Mouse (Mus musculus) adrenal gland, adult 2 months (tissue): Measurements from ENCODE around the gene Fus. TPM values are rescaled to one million over a fixed set of nuclear protein-coding genes. Genes with fewer than 3 reads are reported as not detected.

Source experiments
- polyA plus RNA-seq: library from polyadenylated mRNA; depleted of rRNA; stranded (reverse); fragments of >200 nt; gene quantifications from 2 replicates; pipeline ENCODE4 v1.2.3, GENCODE M21; 2012; rRNA removed
- total RNA-seq, 2 experiments: library from RNA; stranded (reverse); gene quantifications; 2 replicates each; pipeline ENCODE4 v1.2.3; 2021

The Fus gene
- total and polyA plus RNA-seq, 3 experiments: 139 to 229 (median 176) TPM

Other genes starting within 250 kb of the Fus start
- not detected for gene Ctf2, start 235.3 kb upstream of the Fus start, total RNA-seq
- gene Ctf2, start 235.3 kb upstream of the Fus start, polyA plus RNA-seq: not detected in 2 replicates
- gene Fbxl19, start 222.9 kb upstream of the Fus start, total RNA-seq: 10 to 100 TPM in 1 of 2 experiments, 1 to 10 TPM in 1; 9.5 to 11.6 TPM
- gene Fbxl19, start 222.9 kb upstream of the Fus start, polyA plus RNA-seq: 34.5 and 42.6 TPM in 2 replicates
- 10 to 100 TPM; 28.3 to 32.8 TPM for gene Orai3, start 197.6 kb upstream of the Fus start, total RNA-seq
- gene Orai3, start 197.6 kb upstream of the Fus start, polyA plus RNA-seq: 90.6 and 94.8 TPM in 2 replicates
- 10 to 100 TPM; 36.0 to 42.6 TPM for gene Setd1a, start 190.8 kb upstream of the Fus start, total RNA-seq
- 12.6 and 15.9 TPM in 2 replicates for gene Setd1a, start 190.8 kb upstream of the Fus start, polyA plus RNA-seq
- gene Gm49388, start 181.8 kb upstream of the Fus start, total RNA-seq: 1 to 10 TPM; 2.2 to 4.6 TPM
- not detected in 2 replicates for gene Gm49388, start 181.8 kb upstream of the Fus start, polyA plus RNA-seq
- gene Hsd3b7, start 166.9 kb upstream of the Fus start, total RNA-seq: 10 to 100 TPM; 45.5 to 46.2 TPM
- 83.9 and 86.5 TPM in 2 replicates for gene Hsd3b7, start 166.9 kb upstream of the Fus start, polyA plus RNA-seq
- 100 to 1,000 TPM in 1 of 2 experiments, 10 to 100 TPM in 1; 79.6 to 102 TPM for gene Stx4a, start 143.2 kb upstream of the Fus start, total RNA-seq
- gene Stx4a, start 143.2 kb upstream of the Fus start, polyA plus RNA-seq: 52.2 and 54.0 TPM in 2 replicates
- 1 to 10 TPM; 5.0 to 6.9 TPM for gene Stx1b, start 142.9 kb upstream of the Fus start, total RNA-seq
- 8.5 and 11.4 TPM in 2 replicates for gene Stx1b, start 142.9 kb upstream of the Fus start, polyA plus RNA-seq
- 10 to 100 TPM; 28.9 to 33.1 TPM for gene Zfp646, start 91.2 kb upstream of the Fus start, total RNA-seq
- 14.1 and 15.9 TPM in 2 replicates for gene Zfp646, start 91.2 kb upstream of the Fus start, polyA plus RNA-seq
- gene Zfp668, start 90.6 kb upstream of the Fus start, total RNA-seq: 1 to 10 TPM; 7.2 to 9.7 TPM
- 8.1 and 10.3 TPM in 2 replicates for gene Zfp668, start 90.6 kb upstream of the Fus start, polyA plus RNA-seq
- gene Prss53, start 76.5 kb upstream of the Fus start, total RNA-seq: 1 to 10 TPM; 1.0 to 1.2 TPM
- gene Prss53, start 76.5 kb upstream of the Fus start, polyA plus RNA-seq: 3.0 and 4.5 TPM in 2 replicates
- gene Gm21974, start 72.0 kb upstream of the Fus start, total RNA-seq: not detected
- gene Gm21974, start 72.0 kb upstream of the Fus start, polyA plus RNA-seq: not detected in 2 replicates
- gene Vkorc1, start 71.8 kb upstream of the Fus start, total RNA-seq: 10 to 100 TPM; 62.7 to 85.5 TPM
- 152 and 201 TPM in 2 replicates for gene Vkorc1, start 71.8 kb upstream of the Fus start, polyA plus RNA-seq
- 100 to 1,000 TPM; 122 to 138 TPM for gene Bckdk, start 63.4 kb upstream of the Fus start, total RNA-seq
- gene Bckdk, start 63.4 kb upstream of the Fus start, polyA plus RNA-seq: 164 and 166 TPM in 2 replicates
- 10 to 100 TPM; 24.6 to 27.1 TPM for gene Kat8, start 54.9 kb upstream of the Fus start, total RNA-seq
- 10.6 and 10.9 TPM in 2 replicates for gene Kat8, start 54.9 kb upstream of the Fus start, polyA plus RNA-seq
- under 1 TPM in 1 of 2 experiments, not detected in 1; 0.24 TPM for gene Prss8, start 37.4 kb upstream of the Fus start, total RNA-seq
- gene Prss8, start 37.4 kb upstream of the Fus start, polyA plus RNA-seq: 0.07 and 0.38 TPM in 2 replicates
- 1 to 10 TPM; 8.2 to 9.4 TPM for gene Prss36, start 20.7 kb upstream of the Fus start, total RNA-seq
- 24.8 and 27.8 TPM in 2 replicates for gene Prss36, start 20.7 kb upstream of the Fus start, polyA plus RNA-seq
- gene Pycard, start 26.4 kb downstream of the Fus start, total RNA-seq: 1 to 10 TPM; 2.3 to 3.7 TPM
- 4.4 and 8.1 TPM in 2 replicates for gene Pycard, start 26.4 kb downstream of the Fus start, polyA plus RNA-seq
- gene Trim72, start 36.5 kb downstream of the Fus start, total RNA-seq: under 1 TPM in 1 of 2 experiments, not detected in 1; 0.17 TPM
- 0.16 and 0.29 TPM in 2 replicates for gene Trim72, start 36.5 kb downstream of the Fus start, polyA plus RNA-seq
- 1 to 10 TPM; 5.5 to 9.1 TPM for gene Itgam, start 95.2 kb downstream of the Fus start, total RNA-seq
- 2.0 and 2.2 TPM in 2 replicates for gene Itgam, start 95.2 kb downstream of the Fus start, polyA plus RNA-seq
- not detected for gene Gm49368, start 95.2 kb downstream of the Fus start, total RNA-seq
- not detected in 2 replicates for gene Gm49368, start 95.2 kb downstream of the Fus start, polyA plus RNA-seq
- 1 to 10 TPM; 1.4 to 2.4 TPM for gene Itgax, start 162.1 kb downstream of the Fus start, total RNA-seq
- gene Itgax, start 162.1 kb downstream of the Fus start, polyA plus RNA-seq: 1.7 and 1.8 TPM in 2 replicates
- under 1 TPM in 1 of 2 experiments, not detected in 1; 0.07 TPM for gene Itgad, start 186.9 kb downstream of the Fus start, total RNA-seq
- 0.04 and 0.07 TPM in 2 replicates for gene Itgad, start 186.9 kb downstream of the Fus start, polyA plus RNA-seq
- 1 to 10 TPM in 1 of 2 experiments, not detected in 1; 8.0 TPM for gene Cox6a2, start 238.9 kb downstream of the Fus start, total RNA-seq
- gene Cox6a2, start 238.9 kb downstream of the Fus start, polyA plus RNA-seq: 1.7 and 2.9 TPM in 2 replicates